Mouse (Mus musculus): ENCODE data around the gene 4930578G10Rik. TPM values are rescaled to one million over a fixed set of nuclear protein-coding genes. Genes with fewer than 3 reads are reported as not detected.
A peak's percentile ranks its signal among the peaks of the same experiment; 100 is the strongest.
"Not testable (repeated sequence)": the region's sequence is repeated elsewhere in the genome, so short reads cannot be mapped to it uniquely, and the experiment has no call there.

Gene 4930578G10Rik
- not detected in 2 replicates for polyA plus RNA-seq (2015; fragmentation: Nextera tagmentation; extraction: Ambion mirVana)

- H3K9me3 ChIP-seq (ENCODE audit: control insufficient read depth, low read length); ATAC-seq; H3K27me3 ChIP-seq (replicated peaks; ENCODE audit: control insufficient read depth, insufficient read depth, low read length); H3K36me3 ChIP-seq (ENCODE audit: control insufficient read depth, insufficient read depth, low read length); H3K4me1 ChIP-seq (ENCODE audit: control insufficient read depth, insufficient read depth, low read length); H3K4me3 ChIP-seq (ENCODE audit: low read length); H3K4me2 ChIP-seq (ENCODE audit: low read depth, low read length); H3K9ac ChIP-seq (ENCODE audit: low read depth, low read length); H3K27ac ChIP-seq (ENCODE audit: low read length): not testable (repeated sequence)
- WGBS: no CpG with 5 or more reads among the region's 13 CpGs
Observed at GRCm38 (mm10) chr4:42735245-42735644, at the start of gene 4930578G10Rik. 4930578G10Rik (plus strand) TSS chr4:42735545.

DNA sequence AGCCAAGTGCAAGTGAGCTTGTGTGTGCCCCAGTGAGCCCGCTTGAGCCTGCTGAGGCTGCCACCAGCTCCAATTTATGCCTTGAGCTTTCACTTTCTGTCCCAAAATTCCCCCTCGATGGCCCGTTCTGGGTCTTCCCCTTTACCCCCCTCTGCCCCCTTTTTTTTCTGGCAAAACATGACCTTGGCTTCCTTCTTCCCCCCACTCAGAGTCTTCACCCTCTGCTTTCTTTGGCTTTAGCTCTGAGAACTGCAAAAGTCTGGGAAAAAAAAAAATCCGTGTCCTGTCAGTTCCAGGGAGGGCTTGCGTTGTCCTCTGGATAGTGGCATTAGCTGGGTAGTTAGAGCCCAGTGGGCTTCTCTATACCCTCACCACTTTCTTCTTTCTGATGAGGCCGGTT, 21.1 kb downstream of the 4930578G10Rik start, which contains the start of gene Ccl19:
Gene Ccl19 (minus strand): TSS at position 101 of the 400 bp plus-strand sequence.
- not testable (repeated sequence) for H3K36me3 ChIP-seq (ENCODE audit: control insufficient read depth, insufficient read depth, low read length); H3K27me3 ChIP-seq (replicated peaks; ENCODE audit: control insufficient read depth, insufficient read depth, low read length); ATAC-seq; H3K4me1 ChIP-seq (ENCODE audit: control insufficient read depth, insufficient read depth, low read length); H3K4me2 ChIP-seq (ENCODE audit: low read depth, low read length); H3K9me3 ChIP-seq (ENCODE audit: control insufficient read depth, low read length); H3K4me3 ChIP-seq (ENCODE audit: low read length); H3K27ac ChIP-seq (ENCODE audit: low read length); H3K9ac ChIP-seq (ENCODE audit: low read depth, low read length)
- WGBS: no CpG with 5 or more reads among the region's 6 CpGs

DNA sequence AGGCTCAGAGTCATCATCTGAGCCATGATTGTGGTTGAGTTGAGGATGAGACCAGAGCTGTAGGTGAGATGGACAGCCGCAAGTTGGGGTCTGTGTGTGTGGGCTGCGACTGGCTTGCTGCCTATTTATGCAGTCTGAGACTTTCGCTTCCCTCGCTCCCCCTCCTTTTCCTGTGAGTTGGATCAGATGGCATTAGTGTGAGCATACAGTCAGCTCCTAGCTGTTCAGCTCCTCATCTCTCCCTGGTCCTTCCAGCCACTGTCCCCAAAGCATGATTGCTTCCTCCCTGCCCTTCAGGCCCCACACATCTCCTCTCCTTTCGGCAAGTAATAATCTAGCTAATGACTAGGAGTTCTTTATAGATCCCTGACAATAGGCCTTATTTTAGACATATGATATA, 38.5 kb downstream of the 4930578G10Rik start, which contains the start of gene Ccl21a:
Gene Ccl21a (minus strand): TSS at position 101 of the 400 bp plus-strand sequence.
- H3K4me2 ChIP-seq (ENCODE audit: low read depth, low read length); H3K27ac ChIP-seq (ENCODE audit: low read length): not testable (repeated sequence)
- WGBS: no CpG with 5 or more reads among the region's 5 CpGs

GRCm38 (mm10) chr4:42853788-42854187, 118.4 kb downstream of the 4930578G10Rik start, which contains the start of gene Fam205a1:
Fam205a1 (minus strand) TSS chr4:42853888.
- not testable (repeated sequence) for ATAC-seq; H3K27ac ChIP-seq (ENCODE audit: low read length); H3K9me3 ChIP-seq (ENCODE audit: control insufficient read depth, low read length); H3K9ac ChIP-seq (ENCODE audit: low read depth, low read length); H3K4me1 ChIP-seq (ENCODE audit: control insufficient read depth, insufficient read depth, low read length); H3K36me3 ChIP-seq (ENCODE audit: control insufficient read depth, insufficient read depth, low read length); H3K4me2 ChIP-seq (ENCODE audit: low read depth, low read length); H3K27me3 ChIP-seq (replicated peaks; ENCODE audit: control insufficient read depth, insufficient read depth, low read length); H3K4me3 ChIP-seq (ENCODE audit: low read length)
- no CpG with 5 or more reads among the region's 1 CpGs for WGBS

More for the DNA sequence above, 38.5 kb downstream of the 4930578G10Rik start, which contains the start of gene Ccl21a:
- not testable (repeated sequence) for H3K4me1 ChIP-seq (ENCODE audit: control insufficient read depth, insufficient read depth, low read length); H3K36me3 ChIP-seq (ENCODE audit: control insufficient read depth, insufficient read depth, low read length); ATAC-seq; H3K27me3 ChIP-seq (replicated peaks; ENCODE audit: control insufficient read depth, insufficient read depth, low read length); H3K4me3 ChIP-seq (ENCODE audit: low read length); H3K9ac ChIP-seq (ENCODE audit: low read depth, low read length); H3K9me3 ChIP-seq (ENCODE audit: control insufficient read depth, low read length)

GRCm38 (mm10) chr4:42856671-42857070, 121.3 kb downstream of the 4930578G10Rik start, which contains the start of gene Gm12394:
Gm12394 (minus strand) TSS chr4:42856771.
- not testable (repeated sequence) for H3K4me3 ChIP-seq (ENCODE audit: low read length); H3K9ac ChIP-seq (ENCODE audit: low read depth, low read length); H3K4me2 ChIP-seq (ENCODE audit: low read depth, low read length); H3K9me3 ChIP-seq (ENCODE audit: control insufficient read depth, low read length); H3K4me1 ChIP-seq (ENCODE audit: control insufficient read depth, insufficient read depth, low read length); H3K27ac ChIP-seq (ENCODE audit: low read length); ATAC-seq; H3K36me3 ChIP-seq (ENCODE audit: control insufficient read depth, insufficient read depth, low read length); H3K27me3 ChIP-seq (replicated peaks; ENCODE audit: control insufficient read depth, insufficient read depth, low read length)
- 70% methylated on average over 1 of the region's 1 CpGs for WGBS

DNA sequence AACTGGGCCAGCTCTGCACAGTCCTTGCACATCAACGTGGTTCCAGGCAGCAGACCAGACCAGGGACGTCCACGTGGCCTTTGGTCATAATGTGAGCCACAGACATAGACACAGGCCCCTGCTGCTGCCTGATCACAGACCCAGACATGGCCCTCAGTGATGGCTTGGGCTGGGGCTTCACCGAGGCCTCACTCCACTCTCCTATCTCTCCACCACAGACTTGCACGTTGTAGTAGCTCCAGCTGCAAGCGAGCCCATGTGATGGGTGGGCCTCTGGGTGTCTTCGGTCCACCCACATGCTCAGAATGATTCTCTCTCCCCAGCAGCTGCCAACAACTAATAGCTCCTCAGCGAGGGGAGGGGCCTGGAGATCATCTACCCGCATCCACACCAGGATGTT, 125.1 kb downstream of the 4930578G10Rik start:
- not testable (repeated sequence) for H3K4me3 ChIP-seq (ENCODE audit: low read length); H3K9ac ChIP-seq (ENCODE audit: low read depth, low read length); H3K36me3 ChIP-seq (ENCODE audit: control insufficient read depth, insufficient read depth, low read length); H3K9me3 ChIP-seq (ENCODE audit: control insufficient read depth, low read length); ATAC-seq; H3K4me1 ChIP-seq (ENCODE audit: control insufficient read depth, insufficient read depth, low read length); H3K4me2 ChIP-seq (ENCODE audit: low read depth, low read length); H3K27me3 ChIP-seq (replicated peaks; ENCODE audit: control insufficient read depth, insufficient read depth, low read length); H3K27ac ChIP-seq (ENCODE audit: low read length)
- WGBS: 80% methylated on average over 9 of the region's 9 CpGs

DNA sequence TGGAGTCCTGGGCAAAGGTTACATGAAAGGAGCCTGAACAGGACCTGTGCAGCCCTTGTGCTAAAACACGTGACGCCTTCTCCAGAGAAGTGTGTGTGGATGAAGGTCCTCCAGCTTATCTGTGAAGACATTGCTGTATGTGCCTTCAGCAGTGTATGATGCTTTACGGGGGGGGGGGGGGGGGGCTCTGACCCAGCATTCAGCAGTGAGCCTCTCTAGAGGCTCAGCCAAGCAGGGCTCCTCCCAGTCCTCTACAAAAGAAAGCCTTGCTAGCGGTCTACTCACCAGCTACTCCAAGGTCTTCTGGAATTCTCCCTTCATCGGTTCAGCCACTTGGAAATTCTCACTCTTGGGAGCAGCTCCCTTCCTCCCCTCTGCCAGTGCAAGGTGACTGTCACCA, 128.1 kb downstream of the 4930578G10Rik start:
- H3K4me2 ChIP-seq (ENCODE audit: low read depth, low read length); H3K9me3 ChIP-seq (ENCODE audit: control insufficient read depth, low read length); H3K4me3 ChIP-seq (ENCODE audit: low read length); H3K4me1 ChIP-seq (ENCODE audit: control insufficient read depth, insufficient read depth, low read length); H3K9ac ChIP-seq (ENCODE audit: low read depth, low read length); ATAC-seq; H3K36me3 ChIP-seq (ENCODE audit: control insufficient read depth, insufficient read depth, low read length); H3K27ac ChIP-seq (ENCODE audit: low read length); H3K27me3 ChIP-seq (replicated peaks; ENCODE audit: control insufficient read depth, insufficient read depth, low read length): not testable (repeated sequence)
- WGBS: 84% methylated on average over 5 of the region's 5 CpGs

- no peaks in the 10 kb centered on the region for H3K4me1 ChIP-seq (ENCODE audit: control insufficient read depth, insufficient read depth, low read length)
- no peak overlapping the region for H3K4me3 ChIP-seq (ENCODE audit: low read length)
- H3K36me3 ChIP-seq (ENCODE audit: control insufficient read depth, insufficient read depth, low read length): no peaks in the 10 kb centered on the region
- ATAC-seq: peak; percentile 95
- H3K9ac ChIP-seq (ENCODE audit: low read depth, low read length): no peak overlapping the region
- 39% methylated on average over 3 of the region's 3 CpGs for WGBS
- 0 out of 2 replicates have a peak overlapping the region, but pooled peaks have one; percentile 26 for H3K4me2 ChIP-seq (ENCODE audit: low read depth, low read length)
- no peaks in the 10 kb centered on the region for H3K9me3 ChIP-seq (ENCODE audit: control insufficient read depth, low read length)
- H3K27ac ChIP-seq (ENCODE audit: low read length): 0 out of 2 replicates have a peak overlapping the region, but pooled peaks have one; percentile 12
- H3K27me3 ChIP-seq (replicated peaks; ENCODE audit: control insufficient read depth, insufficient read depth, low read length): no peaks in the 10 kb centered on the region
Observed at GRCm38 (mm10) chr4:42867390-42867789, 132.0 kb downstream of the 4930578G10Rik start.

GRCm38 (mm10) chr4:42868193-42868592, 132.8 kb downstream of the 4930578G10Rik start:
- no peaks in the 10 kb centered on the region for H3K4me1 ChIP-seq (ENCODE audit: control insufficient read depth, insufficient read depth, low read length)
- H3K4me3 ChIP-seq (ENCODE audit: low read length): no peak overlapping the region
- H3K27me3 ChIP-seq (replicated peaks; ENCODE audit: control insufficient read depth, insufficient read depth, low read length): no peaks in the 10 kb centered on the region
- H3K9ac ChIP-seq (ENCODE audit: low read depth, low read length): no peak overlapping the region
- no peaks in the 10 kb centered on the region for H3K9me3 ChIP-seq (ENCODE audit: control insufficient read depth, low read length)
- H3K27ac ChIP-seq (ENCODE audit: low read length): no peak overlapping the region
- H3K36me3 ChIP-seq (ENCODE audit: control insufficient read depth, insufficient read depth, low read length): no peaks in the 10 kb centered on the region
- 84% methylated on average over 5 of the region's 5 CpGs for WGBS
- no peak for ATAC-seq
- H3K4me2 ChIP-seq (ENCODE audit: low read depth, low read length): no peak overlapping the region

DNA sequence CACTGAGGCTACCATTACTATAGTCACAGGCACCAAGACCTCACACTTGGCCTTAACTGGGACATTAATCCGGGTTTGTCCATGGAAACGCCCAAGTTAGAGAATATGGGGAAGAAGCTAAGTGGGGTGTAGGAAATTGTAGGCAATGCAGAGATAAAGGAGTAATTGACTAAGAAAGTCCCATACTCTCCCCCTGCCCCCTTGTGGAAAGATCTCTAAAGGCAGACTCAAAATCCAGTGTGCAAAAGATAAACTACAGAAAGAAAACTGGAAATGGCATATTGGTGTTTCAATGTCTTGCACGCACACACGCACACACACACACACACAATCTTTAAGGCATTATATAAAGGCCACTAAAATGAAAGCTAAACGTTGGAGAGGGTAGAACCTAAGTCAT, 135.4 kb downstream of the 4930578G10Rik start:
- Histone ChIP-seq H3K27me3 (replicated peaks; ENCODE audit: control insufficient read depth, insufficient read depth, low read length) (no peaks in the 10 kb centered on the region), H3K9ac (ENCODE audit: low read depth, low read length) (no peak overlapping the region), H3K4me3 (ENCODE audit: low read length) (no peak overlapping the region), H3K27ac (ENCODE audit: low read length) (no peak overlapping the region), H3K36me3 (ENCODE audit: control insufficient read depth, insufficient read depth, low read length) (no peaks in the 10 kb centered on the region), H3K9me3 (ENCODE audit: control insufficient read depth, low read length) (no peaks in the 10 kb centered on the region), H3K4me1 (ENCODE audit: control insufficient read depth, insufficient read depth, low read length) (no peaks in the 10 kb centered on the region), H3K4me2 (ENCODE audit: low read depth, low read length) (no peak overlapping the region)
- no peak for ATAC-seq
- WGBS: 77% methylated on average over 5 of the region's 5 CpGs

Data from intestine, embryonic 16.5 days (tissue).